Mouse (Mus musculus): ENCODE data around the gene Sh3tc1. TPM values are rescaled to one million over a fixed set of nuclear protein-coding genes. Genes with fewer than 3 reads are reported as not detected.

Sh3tc1 gene
- polyA plus RNA-seq, 1 experiment from 2014 or later, result 1.3 TPM

- no peak overlapping the region for H3K9ac ChIP-seq (ENCODE audit: low read length)
- H3K4me3 ChIP-seq (ENCODE audit: low read depth, low read length), result no peak overlapping the region
- peaks cover 5% of the 10 kb centered on the region; the same call in 1 of the 2 replicates for H3K4me1 ChIP-seq (ENCODE audit: control insufficient read depth, insufficient read depth, low read length)
- 57% methylated on average over 14 of the region's 14 CpGs for WGBS
- H3K36me3 ChIP-seq (ENCODE audit: control insufficient read depth, insufficient read depth, low read length), result no peaks in the 10 kb centered on the region
- no peak overlapping the region for H3K4me2 ChIP-seq (ENCODE audit: low read length)
- H3K9me3 ChIP-seq (replicated peaks; ENCODE audit: control insufficient read depth, low read length), result no peaks in the 10 kb centered on the region
- peak; percentile 49 for DNase-seq (ENCODE audit: low spot score)
- H3K27me3 ChIP-seq (replicated peaks; ENCODE audit: control insufficient read depth, insufficient read depth, low read length), result 0 out of 2 replicates have a peak, but pooled peaks cover 3% of the 10 kb centered on the region
- no peak for ATAC-seq
- no peak overlapping the region for H3K27ac ChIP-seq (ENCODE audit: low read depth, low read length)
These were observed 31.3 kb upstream of the Sh3tc1 start for GRCm38 (mm10) chr5:35770891-35771663.

GRCm38 (mm10) chr5:35770246-35770645 lies 30.5 kb upstream of the Sh3tc1 start:
- Histone ChIP-seq H3K36me3 (ENCODE audit: control insufficient read depth, insufficient read depth, low read length) (no peaks in the 10 kb centered on the region), H3K27me3 (replicated peaks; ENCODE audit: control insufficient read depth, insufficient read depth, low read length) (0 out of 2 replicates have a peak, but pooled peaks cover 3% of the 10 kb centered on the region), H3K27ac (ENCODE audit: low read depth, low read length) (no peak overlapping the region), H3K4me3 (ENCODE audit: low read depth, low read length) (no peak overlapping the region), H3K9me3 (replicated peaks; ENCODE audit: control insufficient read depth, low read length) (no peaks in the 10 kb centered on the region), H3K4me2 (ENCODE audit: low read length) (no peak overlapping the region), H3K4me1 (ENCODE audit: control insufficient read depth, insufficient read depth, low read length) (peaks cover 5% of the 10 kb centered on the region; the same call in 1 of the 2 replicates), H3K9ac (ENCODE audit: low read length) (no peak overlapping the region)
- no peak for ATAC-seq
- 79% methylated on average over 2 of the region's 2 CpGs for WGBS
- no peak for DNase-seq (ENCODE audit: low spot score)

- Histone ChIP-seq H3K27me3 (replicated peaks; ENCODE audit: control insufficient read depth, insufficient read depth, low read length) (0 out of 2 replicates have a peak, but pooled peaks cover 3% of the 10 kb centered on the region), H3K27ac (ENCODE audit: low read depth, low read length) (no peak overlapping the region), H3K36me3 (ENCODE audit: control insufficient read depth, insufficient read depth, low read length) (no peaks in the 10 kb centered on the region), H3K9ac (ENCODE audit: low read length) (no peak overlapping the region), H3K4me2 (ENCODE audit: low read length) (no peak overlapping the region), H3K4me3 (ENCODE audit: low read depth, low read length) (no peak overlapping the region), H3K4me1 (ENCODE audit: control insufficient read depth, insufficient read depth, low read length) (peaks cover 5% of the 10 kb centered on the region; the same call in 1 of the 2 replicates), H3K9me3 (replicated peaks; ENCODE audit: control insufficient read depth, low read length) (no peaks in the 10 kb centered on the region)
- DNase-seq (ENCODE audit: low spot score) (no peak), ATAC-seq (no peak)
- WGBS, result 84% methylated on average over 7 of the region's 7 CpGs
These were observed 29.2 kb upstream of the Sh3tc1 start for GRCm38 (mm10) chr5:35768997-35769396.

- H3K9me3 ChIP-seq (replicated peaks; ENCODE audit: control insufficient read depth, low read length), result no peaks in the 10 kb centered on the region
- H3K36me3 ChIP-seq (ENCODE audit: control insufficient read depth, insufficient read depth, low read length), result no peaks in the 10 kb centered on the region
- 0 out of 2 replicates have a peak, but pooled peaks cover 3% of the 10 kb centered on the region for H3K27me3 ChIP-seq (replicated peaks; ENCODE audit: control insufficient read depth, insufficient read depth, low read length)
- no peak overlapping the region for H3K4me2 ChIP-seq (ENCODE audit: low read length)
- no peak for DNase-seq (ENCODE audit: low spot score)
- H3K4me3 ChIP-seq (ENCODE audit: low read depth, low read length), result no peak overlapping the region
- no peak for ATAC-seq
- no peak overlapping the region for H3K27ac ChIP-seq (ENCODE audit: low read depth, low read length)
- no peak overlapping the region for H3K9ac ChIP-seq (ENCODE audit: low read length)
- 75% methylated on average over 3 of the region's 3 CpGs for WGBS
- peaks cover 5% of the 10 kb centered on the region; the same call in 1 of the 2 replicates for H3K4me1 ChIP-seq (ENCODE audit: control insufficient read depth, insufficient read depth, low read length)
These were observed 28.7 kb upstream of the Sh3tc1 start for GRCm38 (mm10) chr5:35768525-35768924.

GRCm38 (mm10) chr5:35765909-35766308 lies 26.1 kb upstream of the Sh3tc1 start:
- Histone ChIP-seq H3K27me3 (replicated peaks; ENCODE audit: control insufficient read depth, insufficient read depth, low read length) (no peaks in the 10 kb centered on the region), H3K9me3 (replicated peaks; ENCODE audit: control insufficient read depth, low read length) (no peaks in the 10 kb centered on the region), H3K4me2 (ENCODE audit: low read length) (no peak overlapping the region), H3K4me1 (ENCODE audit: control insufficient read depth, insufficient read depth, low read length) (peaks cover 3% of the 10 kb centered on the region; the same call in 1 of the 2 replicates), H3K27ac (ENCODE audit: low read depth, low read length) (no peak overlapping the region), H3K4me3 (ENCODE audit: low read depth, low read length) (no peak overlapping the region), H3K36me3 (ENCODE audit: control insufficient read depth, insufficient read depth, low read length) (no peaks in the 10 kb centered on the region), H3K9ac (ENCODE audit: low read length) (no peak overlapping the region)
- no peak for ATAC-seq
- DNase-seq (ENCODE audit: low spot score), result no peak
- WGBS, result 84% methylated on average over 6 of the region's 6 CpGs

GRCm38 (mm10) chr5:35762850-35763249 lies 23.1 kb upstream of the Sh3tc1 start:
- H3K27me3 ChIP-seq (replicated peaks; ENCODE audit: control insufficient read depth, insufficient read depth, low read length), result peaks cover 20% of the 10 kb centered on the region
- ATAC-seq, result no peak

GRCm38 (mm10) chr5:35762388-35762787 lies 22.6 kb upstream of the Sh3tc1 start:
- WGBS, result 69% methylated on average over 5 of the region's 5 CpGs
- H3K4me1 ChIP-seq (ENCODE audit: control insufficient read depth, insufficient read depth, low read length), result no peaks in the 10 kb centered on the region
- H3K4me2 ChIP-seq (ENCODE audit: low read length), result no peak overlapping the region
- no peaks in the 10 kb centered on the region for H3K9me3 ChIP-seq (replicated peaks; ENCODE audit: control insufficient read depth, low read length)
- no peak overlapping the region for H3K9ac ChIP-seq (ENCODE audit: low read length)
- H3K4me3 ChIP-seq (ENCODE audit: low read depth, low read length), result no peak overlapping the region
- no peak overlapping the region for H3K27ac ChIP-seq (ENCODE audit: low read depth, low read length)
- ATAC-seq (no peak), DNase-seq (ENCODE audit: low spot score) (no peak)
- H3K36me3 ChIP-seq (ENCODE audit: control insufficient read depth, insufficient read depth, low read length), result no peaks in the 10 kb centered on the region
- peaks cover 20% of the 10 kb centered on the region for H3K27me3 ChIP-seq (replicated peaks; ENCODE audit: control insufficient read depth, insufficient read depth, low read length)

More at GRCm38 (mm10) chr5:35762850-35763249, 23.1 kb upstream of the Sh3tc1 start:
- no peak for DNase-seq (ENCODE audit: low spot score)
- 77% methylated on average over 10 of the region's 10 CpGs for WGBS
- Histone ChIP-seq H3K9ac (ENCODE audit: low read length) (no peak overlapping the region), H3K9me3 (replicated peaks; ENCODE audit: control insufficient read depth, low read length) (no peaks in the 10 kb centered on the region), H3K36me3 (ENCODE audit: control insufficient read depth, insufficient read depth, low read length) (no peaks in the 10 kb centered on the region), H3K4me3 (ENCODE audit: low read depth, low read length) (no peak overlapping the region), H3K4me2 (ENCODE audit: low read length) (no peak overlapping the region), H3K4me1 (ENCODE audit: control insufficient read depth, insufficient read depth, low read length) (no peaks in the 10 kb centered on the region), H3K27ac (ENCODE audit: low read depth, low read length) (no peak overlapping the region)

GRCm38 (mm10) chr5:35761323-35761722 lies 21.5 kb upstream of the Sh3tc1 start:
- H3K4me1 ChIP-seq (ENCODE audit: control insufficient read depth, insufficient read depth, low read length), result peaks cover 4% of the 10 kb centered on the region; the same call in 1 of the 2 replicates
- 75% methylated on average over 5 of the region's 5 CpGs for WGBS
- ATAC-seq (no peak), DNase-seq (ENCODE audit: low spot score) (no peak)
- H3K27ac ChIP-seq (ENCODE audit: low read depth, low read length), result no peak overlapping the region
- no peak overlapping the region for H3K4me2 ChIP-seq (ENCODE audit: low read length)
- no peak overlapping the region for H3K4me3 ChIP-seq (ENCODE audit: low read depth, low read length)
- peaks cover 20% of the 10 kb centered on the region for H3K27me3 ChIP-seq (replicated peaks; ENCODE audit: control insufficient read depth, insufficient read depth, low read length)
- H3K36me3 ChIP-seq (ENCODE audit: control insufficient read depth, insufficient read depth, low read length), result no peaks in the 10 kb centered on the region
- H3K9ac ChIP-seq (ENCODE audit: low read length), result no peak overlapping the region
- no peaks in the 10 kb centered on the region for H3K9me3 ChIP-seq (replicated peaks; ENCODE audit: control insufficient read depth, low read length)

Measured in forebrain, embryonic 14.5 days (tissue).